Mouse (Mus musculus) E14TG2a.4 (cell line): ENCODE measurements at regions not wholly inside any gene's neighbourhood (a gene's known extent, or its start where the extent isn't known, plus 50 kb on each side); places are given as distances from the start of the nearest gene placed in this dataset.

Experiments used
- CTCF ChIP-seq: conservative IDR thresholded peaks from 2 replicates; pipeline ENCODE4 v1.5.1; 2014; ENCODE audit warnings: low read length
- NANOG ChIP-seq: IDR thresholded peaks from 2 replicates; pipeline ENCODE4 v1.6.1; 2014; ENCODE audit warnings: borderline replicate concordance, low read length, mixed read lengths
- POU5F1 ChIP-seq: IDR thresholded peaks from 2 replicates; pipeline ENCODE4 v1.6.1; 2014; ENCODE audit warnings: low read length, borderline replicate concordance

- TF ChIP-seq CTCF, result no peak
- TF ChIP-seq POU5F1, result no peak
- TF ChIP-seq NANOG, result no peak
Observed at GRCm38 (mm10) chr1:157039836-157040196, 68.7 kb downstream of the Tex35 start.
